Mouse (Mus musculus) c-Kit-negative CD71-positive TER-119-positive erythroid progenitor cells, embryonic 14.5 days (primary cell): ENCODE measurements around the gene Olfr1153.

Experiments used
- DNase-seq: peaks from one replicate; pipeline ENCODE4 v3.0.0-alpha.2; 2013; ENCODE audit warnings: low read depth, low spot score

Gene Olfr1153

DNA sequence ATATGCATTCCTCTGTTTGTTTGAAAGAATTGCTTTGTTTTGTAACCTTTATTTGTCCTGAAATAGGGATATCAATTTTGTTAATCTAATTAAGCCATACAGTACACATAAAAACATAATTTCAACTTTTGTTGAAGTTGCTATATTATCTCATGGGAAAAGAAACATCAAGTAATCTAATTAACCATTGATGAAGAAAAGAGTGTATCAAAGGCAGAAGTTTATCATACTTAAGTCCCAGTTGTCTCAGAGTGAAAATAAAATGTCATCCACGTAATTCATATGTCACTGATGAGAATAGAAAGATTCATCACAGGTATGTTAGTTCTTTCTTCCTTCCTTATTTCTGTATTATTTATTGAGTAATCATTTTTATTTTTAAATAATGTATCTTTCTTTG lies at the start of gene Olfr1153:
Olfr1153 (plus strand) TSS at position 301 of the 400 bp plus-strand sequence.
- DNase-seq = no peak

DNA sequence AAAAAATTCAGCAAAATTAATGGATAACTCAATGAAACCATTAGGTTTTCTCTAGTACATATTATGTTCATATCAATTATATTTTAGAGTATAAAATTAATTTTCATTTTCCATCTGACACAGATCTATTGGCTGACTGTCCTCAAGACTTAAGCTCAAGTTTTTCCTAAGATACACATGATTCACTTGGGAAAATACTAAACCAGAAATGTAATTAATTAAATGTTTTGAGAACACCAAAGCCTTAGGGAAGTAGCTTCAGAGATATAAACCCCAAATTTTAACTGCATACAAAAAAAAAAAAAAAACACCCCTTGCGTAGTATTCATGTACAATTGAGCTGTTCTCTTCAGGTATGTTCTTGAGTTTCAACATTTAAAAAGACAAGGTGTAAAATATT lies 39.2 kb upstream of the Olfr1153 start, which contains the start of gene Olfr1151:
Olfr1151 (plus strand) TSS at position 301 of the 400 bp plus-strand sequence.
- no peak for DNase-seq

DNA sequence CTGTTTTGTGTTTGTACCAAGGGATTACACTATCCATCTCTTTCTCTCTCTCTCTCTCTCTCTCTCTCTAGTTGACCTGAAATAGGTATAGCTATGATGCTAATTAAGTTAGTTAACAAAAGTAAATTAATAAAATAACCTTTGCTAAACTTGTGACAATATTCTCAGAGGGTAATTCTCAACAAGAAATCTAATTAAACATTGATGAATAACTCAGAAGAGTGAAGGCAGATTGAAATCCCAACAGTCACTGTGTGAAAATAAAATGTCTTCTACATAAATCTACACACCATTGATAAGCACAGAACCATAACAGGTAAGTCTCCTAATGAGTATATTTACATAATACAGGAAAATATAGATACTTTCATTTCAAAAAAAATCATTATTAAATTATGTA lies 28.6 kb upstream of the Olfr1153 start, which contains the start of gene Olfr1152:
Olfr1152 (plus strand) TSS at position 301 of the 400 bp plus-strand sequence.
- no peak for DNase-seq

- no peak for DNase-seq
Measured at GRCm38 (mm10) chr2:87905066-87905465, 10.3 kb downstream of the Olfr1153 start, which contains the start of gene Olfr1154. Gene Olfr1154, minus strand, starts transcription at chr2:87905166.

DNA sequence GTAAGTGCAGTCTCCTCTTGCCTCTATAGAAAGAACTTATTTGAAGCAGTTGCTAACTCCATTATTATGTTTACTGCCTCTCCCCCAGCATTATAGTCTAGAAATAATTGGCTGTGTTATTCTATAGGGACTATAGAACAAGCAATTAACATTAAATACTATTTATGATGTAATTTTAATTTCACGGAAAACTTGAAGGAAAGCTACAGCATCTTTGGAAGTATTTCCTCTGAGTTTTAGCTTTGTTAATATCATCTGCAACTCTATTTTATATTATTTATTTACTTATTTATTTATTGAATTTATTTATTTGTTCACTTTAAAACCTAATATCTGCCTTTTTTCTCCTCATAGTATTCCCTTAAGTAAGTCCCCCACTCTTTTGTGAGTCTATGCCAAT lies 50.3 kb downstream of the Olfr1153 start, which contains the start of gene Olfr1155:
Olfr1155 (minus strand) TSS at position 101 of the 400 bp plus-strand sequence.
- DNase-seq = no peak
